Mouse (Mus musculus) B cell, adult 2 months (primary cell): ENCODE results near the gene Tmem151a.

Experiments
- DNase-seq, 2 experiments: peaks; one replicate each; pipeline ENCODE4 v3.0.0; 2022

Gene Tmem151a

GRCm38 (mm10) chr19:5040862-5041523, 44.3 kb downstream of the Tmem151a start, which contains the start of gene Brms1:
Gene Brms1, plus strand, starts transcription at chr19:5041354.
- peak; percentile 91 to 92 for DNase-seq

DNA sequence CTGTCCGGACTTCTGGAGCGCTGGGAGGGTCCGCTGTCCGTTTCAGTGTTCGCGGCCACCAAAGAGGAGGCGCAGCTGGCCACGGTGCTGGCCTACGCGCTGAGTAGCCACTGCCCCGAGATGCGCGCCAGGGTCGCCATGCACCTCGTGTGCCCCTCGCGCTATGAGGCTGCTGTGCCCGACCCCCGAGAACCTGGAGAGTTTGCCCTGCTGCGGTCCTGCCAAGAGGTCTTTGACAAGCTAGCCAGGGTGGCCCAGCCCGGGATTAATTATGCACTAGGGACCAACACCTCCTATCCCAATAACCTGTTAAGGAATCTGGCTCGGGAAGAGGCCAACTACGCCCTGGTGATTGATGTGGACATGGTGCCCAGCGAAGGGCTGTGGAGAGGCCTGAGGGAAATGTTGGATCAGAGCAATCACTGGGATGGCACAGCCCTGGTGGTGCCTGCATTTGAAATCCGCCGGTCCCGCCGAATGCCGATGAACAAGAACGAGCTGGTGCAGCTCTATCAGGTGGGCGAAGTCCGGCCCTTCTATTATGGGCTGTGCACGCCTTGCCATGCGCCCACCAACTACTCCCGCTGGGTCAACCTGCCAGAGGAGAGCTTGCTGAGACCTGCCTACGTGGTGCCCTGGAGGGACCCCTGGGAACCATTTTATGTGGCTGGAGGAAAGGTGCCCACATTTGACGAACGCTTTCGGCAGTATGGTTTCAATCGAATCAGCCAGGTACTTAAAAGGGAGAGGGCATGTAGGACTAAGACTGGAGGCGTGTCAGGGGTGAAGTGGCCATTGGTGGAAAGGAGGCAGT, 45.8 kb downstream of the Tmem151a start:
- DNase-seq = no peak

DNA sequence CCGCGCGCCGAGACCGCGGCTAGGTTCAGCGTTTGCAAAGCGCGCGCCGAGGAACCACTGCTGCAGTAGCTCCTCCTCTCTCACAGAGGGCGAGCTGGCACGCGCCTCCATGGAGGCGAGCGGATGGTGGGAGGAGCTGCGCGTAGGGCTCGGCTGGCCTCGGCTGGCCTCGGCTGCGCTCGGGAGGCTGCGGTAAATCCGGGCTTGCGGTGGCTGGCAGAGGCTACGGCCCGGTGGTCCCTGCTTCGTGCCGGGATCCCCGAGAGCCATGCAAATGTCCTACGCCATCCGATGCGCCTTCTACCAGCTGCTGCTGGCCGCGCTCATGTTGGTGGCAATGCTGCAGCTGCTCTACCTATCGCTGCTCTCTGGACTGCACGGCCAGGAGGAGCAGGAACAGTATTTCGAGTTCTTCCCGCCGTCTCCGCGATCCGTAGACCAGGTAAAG, 46.6 kb downstream of the Tmem151a start, which contains the start of the genes B4gat1 and AC124502.3:
Gene B4gat1 (plus strand): TSS at position 118 of the 448 bp plus-strand sequence.
Gene AC124502.3 (plus strand): TSS at position 183 of the 448 bp plus-strand sequence.
- DNase-seq = peak; percentile 84

DNA sequence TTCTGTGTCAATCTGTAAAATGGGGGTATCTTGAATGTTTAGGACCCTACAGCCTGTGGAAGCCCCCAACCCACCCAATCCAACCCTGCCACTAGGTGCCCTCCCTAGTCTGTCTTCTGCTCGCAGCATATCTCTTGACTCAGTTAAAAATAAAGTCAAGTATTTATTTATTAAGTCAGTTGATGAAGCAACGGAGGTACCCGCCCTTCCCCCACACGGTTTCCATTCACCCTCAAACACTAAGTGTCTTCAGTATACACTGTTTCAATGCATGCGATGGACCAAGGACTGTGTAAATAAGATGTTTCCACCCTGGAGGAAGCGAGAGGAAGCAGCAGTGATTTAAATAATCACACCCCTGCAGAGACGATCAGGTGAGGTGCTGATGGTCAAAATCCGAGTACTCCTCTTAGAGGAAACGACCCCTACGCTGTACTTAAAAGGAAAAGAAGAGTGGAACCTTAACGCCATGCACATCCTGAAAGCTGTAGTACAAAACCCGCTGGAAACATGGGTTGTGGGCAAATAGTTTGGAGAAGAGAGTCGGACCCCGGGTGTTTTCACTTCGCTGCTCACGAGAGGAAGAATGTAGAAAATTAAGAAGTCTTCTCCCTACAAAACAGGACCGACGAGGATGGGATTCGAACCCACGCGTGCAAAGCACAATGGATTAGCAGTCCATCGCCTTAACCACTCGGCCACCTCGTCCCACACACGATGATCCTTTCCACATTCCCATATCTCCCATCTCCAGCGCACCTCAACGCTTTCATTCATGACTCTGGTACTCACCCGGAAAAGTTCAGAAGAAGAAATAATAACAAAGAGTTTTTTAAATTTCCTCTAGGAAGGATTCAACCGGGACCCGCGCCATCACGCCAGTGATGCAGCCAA, 47.4 kb downstream of the Tmem151a start:
- DNase-seq = peak; percentile 56 to 58

DNA sequence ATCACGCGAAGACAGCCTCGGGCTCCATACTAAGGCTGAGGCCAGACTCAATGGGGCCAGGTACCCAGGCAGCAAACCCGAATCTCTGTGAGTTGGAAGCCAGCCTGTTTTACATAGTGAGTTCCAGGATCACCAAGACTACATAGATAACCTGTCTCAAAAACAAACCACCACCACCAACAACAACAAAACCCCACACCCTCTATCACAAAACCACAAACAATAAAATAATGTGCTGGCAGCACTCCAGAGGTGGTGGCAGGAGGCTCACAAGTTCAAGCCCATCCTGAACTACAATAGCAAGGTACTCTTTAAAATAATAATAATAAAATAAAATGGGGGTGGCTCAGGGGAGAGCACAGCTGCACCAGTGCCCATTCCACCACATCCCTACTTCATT, 48.8 kb downstream of the Tmem151a start:
- no peak for DNase-seq

DNA sequence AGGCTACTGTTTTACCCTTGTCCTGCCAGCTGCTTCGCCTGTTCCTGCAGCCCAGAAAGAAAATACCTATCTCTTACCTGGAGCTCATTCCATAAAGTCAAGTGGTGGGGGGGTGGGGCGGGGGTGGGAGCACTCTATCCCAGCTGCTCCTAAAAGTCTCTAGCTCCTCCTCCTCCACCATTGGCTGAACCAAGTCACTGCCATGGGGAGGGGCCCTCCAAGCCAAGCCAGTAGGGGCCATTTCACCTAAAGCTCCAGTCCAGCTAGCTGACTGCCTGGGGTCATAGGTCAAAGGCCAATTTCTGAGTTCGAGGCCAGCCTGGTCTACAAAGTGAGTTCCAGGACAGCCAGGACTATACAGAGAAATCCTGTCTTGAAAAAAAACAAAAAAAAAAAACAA, 52.6 kb downstream of the Tmem151a start:
- DNase-seq = no peak

GRCm38 (mm10) chr19:5026111-5026510, 59.2 kb downstream of the Tmem151a start:
- DNase-seq = no peak

DNA sequence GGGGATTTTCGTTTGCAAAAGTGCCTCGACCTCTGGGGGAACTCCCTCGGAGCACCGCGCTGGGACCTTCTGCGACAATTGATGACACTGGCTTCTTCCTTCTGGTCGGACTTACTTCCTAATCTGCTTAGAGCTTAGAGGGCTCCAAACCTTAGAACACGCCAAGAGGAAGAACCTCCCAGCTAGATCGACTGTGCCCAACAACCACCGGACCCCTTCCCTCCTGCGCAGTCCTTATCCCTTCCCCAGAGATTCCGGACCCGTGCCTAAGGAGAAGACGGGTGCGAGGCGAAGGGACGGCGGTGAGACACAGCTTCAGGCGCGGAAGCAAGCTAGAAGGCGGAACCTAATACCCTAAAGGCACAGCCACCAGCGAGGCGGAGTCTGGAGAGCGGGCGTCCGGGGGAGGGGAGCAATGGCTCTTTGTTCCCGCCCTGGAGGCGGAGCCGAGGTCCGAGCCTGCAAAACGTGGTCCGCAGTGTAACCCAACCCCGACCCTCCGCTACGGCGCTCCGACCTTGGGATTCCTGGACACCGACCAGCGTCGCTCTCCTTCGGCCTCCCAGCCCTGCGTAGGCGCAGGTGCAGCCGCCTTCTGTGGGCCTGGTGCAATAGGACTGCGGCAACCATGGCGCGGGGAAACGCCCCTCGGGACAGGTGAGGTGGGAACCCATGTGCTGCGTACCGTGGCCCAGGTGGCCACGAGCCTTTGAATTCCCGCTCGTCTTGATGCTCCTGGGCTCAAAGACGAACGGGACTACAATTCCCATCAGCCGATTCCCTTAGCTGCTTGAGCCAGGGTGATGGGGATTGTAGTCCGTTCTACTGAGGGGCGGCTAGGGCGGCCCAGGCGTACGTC, 61.5 kb downstream of the Tmem151a start, which contains the start of gene Slc29a2:
Gene Slc29a2 (plus strand): TSS at position 240 of the 859 bp plus-strand sequence.
- peak; percentile 90 to 91 for DNase-seq

DNA sequence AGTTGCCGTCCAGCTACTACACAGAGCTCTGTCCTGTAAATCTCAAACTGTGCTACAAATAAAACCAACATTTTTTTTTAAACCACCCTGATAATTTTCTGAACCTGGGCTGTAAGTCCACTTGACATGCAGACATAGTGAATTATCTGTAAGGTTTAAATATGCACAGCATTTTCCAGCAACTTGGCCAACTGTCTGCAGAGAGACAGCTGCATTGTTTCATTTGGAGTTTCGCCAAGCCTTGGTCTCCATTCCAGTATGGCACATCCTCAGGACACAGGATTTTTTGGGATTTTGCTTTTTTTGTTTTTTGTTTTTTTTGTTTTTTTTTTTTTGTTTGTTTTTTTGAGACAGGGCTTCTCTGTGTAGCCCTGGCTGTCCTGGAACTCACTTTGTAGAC, 63.9 kb downstream of the Tmem151a start:
- DNase-seq = no peak
